Mouse (Mus musculus): Measurements from ENCODE around the gene Aqp11. TPM values are rescaled to one million over a fixed set of nuclear protein-coding genes. Genes with fewer than 3 reads are reported as not detected.

The Aqp11 gene
- polyA plus RNA-seq, 1 experiment from 2014 or later, result 26.3 TPM

DNA sequence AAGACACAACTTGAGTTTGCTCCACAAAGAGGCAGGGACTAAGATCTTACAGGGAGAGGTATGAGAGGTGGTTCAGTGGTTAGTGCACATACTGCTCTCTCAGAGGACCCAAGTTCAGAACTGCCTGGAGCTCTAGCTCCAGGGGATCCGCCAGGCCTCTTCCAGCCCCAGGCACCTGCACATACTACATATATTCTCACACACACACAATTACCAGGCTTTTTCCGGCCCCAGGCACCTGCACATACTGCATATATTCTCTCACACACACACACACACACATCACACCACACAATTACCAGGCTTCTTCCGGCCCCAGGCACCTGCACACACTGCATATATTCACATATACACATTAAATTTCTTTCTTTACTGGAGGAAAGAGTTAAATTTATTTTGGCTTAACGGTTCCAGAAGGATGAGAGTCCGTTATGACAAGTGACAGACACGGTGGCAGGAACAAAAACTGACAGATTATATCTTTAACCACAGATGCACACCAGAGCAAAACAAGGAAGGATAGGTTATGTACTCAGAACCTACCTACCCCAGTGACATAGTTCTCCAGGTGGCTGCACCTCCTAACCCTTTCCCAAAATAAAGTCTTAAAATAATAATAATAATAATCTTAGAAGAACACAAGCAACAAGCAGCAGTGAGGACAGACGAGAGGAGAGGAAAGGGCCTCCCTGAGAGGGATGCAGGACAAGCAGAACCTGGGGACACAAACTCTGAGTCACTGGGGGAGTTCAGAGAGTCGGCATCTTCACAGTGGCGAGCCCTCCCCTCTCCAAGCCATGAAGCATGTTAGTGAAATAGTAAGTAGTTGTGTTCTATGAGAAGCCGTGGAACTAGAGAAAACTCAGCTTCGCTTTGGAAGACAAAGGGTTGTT is 14.2 kb downstream of the Aqp11 start:
- ATAC-seq (replicated peaks; ENCODE audit: low FRiP score, low TSS enrichment, low read depth) (no peak), DNase-seq (ENCODE audit: low spot score) (no peak)
- H3K27me3 ChIP-seq (replicated peaks; ENCODE audit: control insufficient read depth, insufficient read depth, low read length), result no peaks in the 10 kb centered on the region
- no peak overlapping the region for H3K9ac ChIP-seq (ENCODE audit: low read length)
- H3K4me1 ChIP-seq (replicated peaks; ENCODE audit: control insufficient read depth, insufficient read depth, low read length), result no peaks in the 10 kb centered on the region
- no peak overlapping the region for H3K4me3 ChIP-seq (ENCODE audit: low read depth, low read length)
- peaks cover 38% of the 10 kb centered on the region for H3K36me3 ChIP-seq (ENCODE audit: control insufficient read depth, insufficient read depth, low read length)
- H3K27ac ChIP-seq (ENCODE audit: low read depth), result no peak overlapping the region
- WGBS, result 87% methylated on average over 11 of the region's 11 CpGs
- no peaks in the 10 kb centered on the region for H3K9me3 ChIP-seq (ENCODE audit: control insufficient read depth, low read length)
- no peak overlapping the region for H3K4me2 ChIP-seq (ENCODE audit: low read length)

DNA sequence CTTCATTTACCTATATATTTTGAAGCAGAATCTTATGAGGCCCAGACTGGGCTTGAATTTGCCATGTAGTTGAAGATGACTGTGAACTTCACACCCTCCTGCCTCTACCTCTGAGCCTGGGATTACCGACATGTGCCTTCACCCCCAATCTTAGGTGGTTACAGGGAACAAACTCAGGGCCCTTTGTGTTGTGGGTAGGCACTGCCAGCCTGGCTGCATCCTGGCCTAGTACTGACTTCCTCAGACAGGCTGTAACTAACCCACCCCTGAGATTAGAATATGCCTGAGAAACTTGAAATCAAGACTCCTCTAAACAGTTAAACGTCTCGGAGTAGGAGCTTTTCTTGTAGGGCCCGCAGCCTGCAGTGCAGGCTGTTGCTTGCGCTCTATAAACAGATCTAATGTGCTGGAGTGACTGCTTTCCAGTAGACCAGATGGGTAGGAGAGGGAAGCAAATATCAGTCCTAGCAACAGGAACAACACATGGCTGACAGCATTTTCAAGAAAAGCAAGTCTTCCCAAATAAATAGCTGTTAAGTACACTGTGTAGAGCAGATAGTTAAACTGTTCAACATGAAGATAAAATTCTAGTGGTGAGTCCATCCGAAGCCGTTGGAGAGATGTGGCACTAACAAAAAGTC is 15.7 kb downstream of the Aqp11 start:
- WGBS, result 89% methylated on average over 7 of the region's 7 CpGs
- no peaks in the 10 kb centered on the region for H3K4me1 ChIP-seq (replicated peaks; ENCODE audit: control insufficient read depth, insufficient read depth, low read length)
- no peaks in the 10 kb centered on the region for H3K27me3 ChIP-seq (replicated peaks; ENCODE audit: control insufficient read depth, insufficient read depth, low read length)
- no peak overlapping the region for H3K4me3 ChIP-seq (ENCODE audit: low read depth, low read length)
- H3K27ac ChIP-seq (ENCODE audit: low read depth), result no peak overlapping the region
- DNase-seq (ENCODE audit: low spot score) (no peak), ATAC-seq (replicated peaks; ENCODE audit: low FRiP score, low TSS enrichment, low read depth) (no peak)
- no peaks in the 10 kb centered on the region for H3K9me3 ChIP-seq (ENCODE audit: control insufficient read depth, low read length)
- no peak overlapping the region for H3K9ac ChIP-seq (ENCODE audit: low read length)
- H3K4me2 ChIP-seq (ENCODE audit: low read length), result no peak overlapping the region
- H3K36me3 ChIP-seq (ENCODE audit: control insufficient read depth, insufficient read depth, low read length), result peaks cover 53% of the 10 kb centered on the region

DNA sequence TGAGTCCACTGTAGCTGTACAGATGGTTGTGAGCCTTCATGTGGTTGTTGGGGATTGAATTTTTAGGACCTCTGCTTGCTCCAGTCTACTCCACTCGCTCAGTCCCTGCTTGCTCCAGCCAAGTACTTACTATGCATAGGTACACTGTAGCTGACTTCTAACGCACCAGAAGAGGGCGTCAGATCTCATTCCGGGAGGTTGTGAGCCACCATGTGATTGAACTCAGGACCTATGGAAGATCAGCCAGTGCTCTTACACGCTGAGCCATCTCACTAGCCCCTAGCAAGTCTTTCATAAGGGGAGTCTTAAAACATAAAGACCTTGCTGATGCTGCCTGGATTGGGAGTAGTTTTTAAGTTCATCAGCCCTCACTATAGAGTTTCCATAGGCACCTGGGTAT is 18.0 kb downstream of the Aqp11 start:
- no peak for ATAC-seq (replicated peaks; ENCODE audit: low FRiP score, low TSS enrichment, low read depth)
- H3K36me3 ChIP-seq (ENCODE audit: control insufficient read depth, insufficient read depth, low read length), result peaks cover 66% of the 10 kb centered on the region

DNA sequence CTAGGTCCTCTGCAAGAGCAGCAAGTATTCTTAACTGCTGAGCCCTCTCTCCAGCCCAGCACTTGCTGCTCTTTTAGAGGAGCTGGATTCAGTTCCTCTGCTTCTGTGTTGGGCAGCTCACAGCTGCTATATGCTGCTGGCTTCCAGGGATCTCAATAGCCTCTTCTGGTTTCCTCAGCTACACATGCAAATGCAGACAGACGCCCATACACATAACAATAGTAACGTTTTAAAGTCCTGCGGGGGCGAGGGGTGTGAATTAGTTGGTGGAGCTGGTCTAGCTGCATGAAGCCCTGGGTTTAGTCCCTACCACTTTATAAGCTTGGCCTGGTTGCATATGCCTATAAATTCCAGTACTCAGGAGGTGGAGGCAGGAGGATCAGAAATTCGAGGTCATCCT is 19.0 kb downstream of the Aqp11 start:
- no peak for ATAC-seq (replicated peaks; ENCODE audit: low FRiP score, low TSS enrichment, low read depth)
- no peaks in the 10 kb centered on the region for H3K9me3 ChIP-seq (ENCODE audit: control insufficient read depth, low read length)
- no peak for DNase-seq (ENCODE audit: low spot score)
- H3K4me1 ChIP-seq (replicated peaks; ENCODE audit: control insufficient read depth, insufficient read depth, low read length), result no peaks in the 10 kb centered on the region
- H3K36me3 ChIP-seq (ENCODE audit: control insufficient read depth, insufficient read depth, low read length), result peaks cover 75% of the 10 kb centered on the region
- H3K4me3 ChIP-seq (ENCODE audit: low read depth, low read length), result no peak overlapping the region
- H3K4me2 ChIP-seq (ENCODE audit: low read length), result no peak overlapping the region
- no peak overlapping the region for H3K9ac ChIP-seq (ENCODE audit: low read length)
- 83% methylated on average over 5 of the region's 5 CpGs for WGBS
- no peak overlapping the region for H3K27ac ChIP-seq (ENCODE audit: low read depth)
- no peaks in the 10 kb centered on the region for H3K27me3 ChIP-seq (replicated peaks; ENCODE audit: control insufficient read depth, insufficient read depth, low read length)

More for the DNA sequence above, 18.0 kb downstream of the Aqp11 start:
- H3K9ac ChIP-seq (ENCODE audit: low read length), result no peak overlapping the region
- H3K27me3 ChIP-seq (replicated peaks; ENCODE audit: control insufficient read depth, insufficient read depth, low read length), result no peaks in the 10 kb centered on the region
- no peak overlapping the region for H3K4me2 ChIP-seq (ENCODE audit: low read length)
- WGBS, result 84% methylated on average over 5 of the region's 5 CpGs
- no peaks in the 10 kb centered on the region for H3K4me1 ChIP-seq (replicated peaks; ENCODE audit: control insufficient read depth, insufficient read depth, low read length)
- H3K4me3 ChIP-seq (ENCODE audit: low read depth, low read length), result no peak overlapping the region
- no peak for DNase-seq (ENCODE audit: low spot score)
- H3K9me3 ChIP-seq (ENCODE audit: control insufficient read depth, low read length), result no peaks in the 10 kb centered on the region
- H3K27ac ChIP-seq (ENCODE audit: low read depth), result no peak overlapping the region

DNA sequence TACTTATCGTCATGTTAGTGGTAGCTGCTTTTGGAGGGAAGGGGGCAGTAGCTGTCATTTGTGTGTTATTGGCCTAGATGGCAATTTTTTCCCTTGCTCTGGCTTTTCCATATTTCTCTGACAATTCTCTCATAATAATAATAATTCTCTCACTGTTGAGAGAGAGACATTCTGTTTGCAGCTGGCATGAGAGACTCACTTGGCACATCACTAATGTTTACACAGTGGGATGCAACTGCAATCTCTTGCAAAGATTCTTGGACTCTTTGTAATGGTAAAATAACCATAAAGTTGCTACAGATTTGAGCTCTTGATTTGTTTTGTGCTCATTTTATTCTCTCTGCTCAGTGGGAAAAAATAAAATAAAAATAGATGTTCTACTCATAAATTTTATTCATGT is 20.8 kb downstream of the Aqp11 start:
- Histone ChIP-seq H3K27me3 (replicated peaks; ENCODE audit: control insufficient read depth, insufficient read depth, low read length) (no peaks in the 10 kb centered on the region), H3K9me3 (ENCODE audit: control insufficient read depth, low read length) (no peaks in the 10 kb centered on the region), H3K4me1 (replicated peaks; ENCODE audit: control insufficient read depth, insufficient read depth, low read length) (no peaks in the 10 kb centered on the region), H3K9ac (ENCODE audit: low read length) (no peak overlapping the region), H3K36me3 (ENCODE audit: control insufficient read depth, insufficient read depth, low read length) (peaks cover 81% of the 10 kb centered on the region), H3K4me2 (ENCODE audit: low read length) (no peak overlapping the region), H3K27ac (ENCODE audit: low read depth) (no peak overlapping the region), H3K4me3 (ENCODE audit: low read depth, low read length) (no peak overlapping the region)
- DNase-seq (ENCODE audit: low spot score) (no peak), ATAC-seq (replicated peaks; ENCODE audit: low FRiP score, low TSS enrichment, low read depth) (no peak)
- 93% methylated on average over 1 of the region's 1 CpGs for WGBS

DNA sequence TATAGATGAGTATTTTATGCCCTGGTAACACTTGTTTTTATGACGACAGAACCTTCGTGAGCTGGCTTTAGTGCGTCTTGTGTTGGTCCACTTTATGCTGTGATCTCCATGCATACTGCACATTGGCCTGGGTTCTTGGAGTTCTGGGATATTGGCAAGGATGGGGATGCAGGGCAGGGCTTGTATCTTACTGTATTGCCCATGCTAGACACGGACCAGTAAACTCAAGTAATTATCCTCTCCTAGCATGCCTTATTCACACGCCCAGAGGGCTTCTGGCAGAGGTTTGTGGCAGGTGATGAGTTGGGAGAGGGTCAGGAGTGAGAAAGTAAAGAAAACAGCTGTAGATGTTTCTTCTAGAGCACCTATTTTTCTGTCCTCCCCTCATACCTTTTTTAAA is 23.4 kb downstream of the Aqp11 start:
- H3K4me3 ChIP-seq (ENCODE audit: low read depth, low read length), result no peak overlapping the region
- H3K9me3 ChIP-seq (ENCODE audit: control insufficient read depth, low read length), result no peaks in the 10 kb centered on the region
- DNase-seq (ENCODE audit: low spot score) (no peak), ATAC-seq (replicated peaks; ENCODE audit: low FRiP score, low TSS enrichment, low read depth) (no peak)
- no peak overlapping the region for H3K9ac ChIP-seq (ENCODE audit: low read length)
- H3K27ac ChIP-seq (ENCODE audit: low read depth), result no peak overlapping the region
- peaks cover 84% of the 10 kb centered on the region for H3K36me3 ChIP-seq (ENCODE audit: control insufficient read depth, insufficient read depth, low read length)
- no peak overlapping the region for H3K4me2 ChIP-seq (ENCODE audit: low read length)
- 95% methylated on average over 5 of the region's 5 CpGs for WGBS
- no peaks in the 10 kb centered on the region for H3K27me3 ChIP-seq (replicated peaks; ENCODE audit: control insufficient read depth, insufficient read depth, low read length)
- H3K4me1 ChIP-seq (replicated peaks; ENCODE audit: control insufficient read depth, insufficient read depth, low read length), result no peaks in the 10 kb centered on the region

DNA sequence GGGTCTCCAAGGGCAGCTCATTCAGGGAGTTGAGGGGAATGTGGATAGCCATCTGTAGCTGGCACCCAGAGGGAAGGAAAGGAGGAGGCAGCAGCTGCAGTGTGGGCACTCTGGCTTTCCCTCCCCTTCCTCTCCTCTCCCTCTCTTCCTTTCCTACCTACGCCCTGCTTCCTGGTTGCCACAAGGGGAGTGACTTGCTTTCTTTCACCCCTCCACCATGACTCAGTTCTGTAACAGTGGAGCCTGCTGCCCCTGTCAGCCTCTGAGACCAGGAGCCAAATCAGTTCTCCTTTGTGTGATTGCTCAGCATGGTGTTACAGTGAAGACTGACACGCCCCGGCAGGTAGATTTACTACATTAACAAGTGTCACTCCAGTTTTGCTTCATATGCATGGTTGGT is 28.9 kb downstream of the Aqp11 start:
- WGBS, result 94% methylated on average over 3 of the region's 3 CpGs
- no peak for DNase-seq (ENCODE audit: low spot score)
- Histone ChIP-seq H3K36me3 (ENCODE audit: control insufficient read depth, insufficient read depth, low read length) (peaks cover 44% of the 10 kb centered on the region), H3K4me3 (ENCODE audit: low read depth, low read length) (no peak overlapping the region), H3K9me3 (ENCODE audit: control insufficient read depth, low read length) (no peaks in the 10 kb centered on the region), H3K27ac (ENCODE audit: low read depth) (no peak overlapping the region), H3K4me2 (ENCODE audit: low read length) (no peak overlapping the region), H3K4me1 (replicated peaks; ENCODE audit: control insufficient read depth, insufficient read depth, low read length) (no peaks in the 10 kb centered on the region), H3K27me3 (replicated peaks; ENCODE audit: control insufficient read depth, insufficient read depth, low read length) (no peaks in the 10 kb centered on the region), H3K9ac (ENCODE audit: low read length) (no peak overlapping the region)
- ATAC-seq (replicated peaks; ENCODE audit: low FRiP score, low TSS enrichment, low read depth), result no peak

DNA sequence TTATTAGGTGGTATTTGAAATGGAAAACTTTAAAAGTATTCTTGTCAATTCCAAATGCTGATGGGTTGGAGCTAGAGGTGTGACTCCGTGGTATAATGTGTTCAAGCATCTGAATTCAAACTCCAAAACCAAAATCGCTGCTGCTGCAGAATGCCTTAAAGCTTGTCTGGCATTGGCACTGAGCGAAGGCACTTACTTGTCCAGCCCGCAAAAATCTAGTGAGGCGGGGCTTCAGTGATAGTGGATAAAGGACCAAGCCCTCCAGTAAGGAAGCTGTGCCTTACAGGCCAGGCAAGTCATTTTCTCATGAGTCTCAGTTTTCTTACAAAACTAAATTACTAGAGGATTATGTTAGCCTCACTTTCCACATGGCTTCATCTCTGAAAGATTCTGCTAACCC is 30.3 kb downstream of the Aqp11 start:
- Histone ChIP-seq H3K36me3 (ENCODE audit: control insufficient read depth, insufficient read depth, low read length) (peaks cover 33% of the 10 kb centered on the region), H3K9ac (ENCODE audit: low read length) (no peak overlapping the region), H3K9me3 (ENCODE audit: control insufficient read depth, low read length) (no peaks in the 10 kb centered on the region), H3K27me3 (replicated peaks; ENCODE audit: control insufficient read depth, insufficient read depth, low read length) (no peaks in the 10 kb centered on the region), H3K4me2 (ENCODE audit: low read length) (no peak overlapping the region), H3K4me1 (replicated peaks; ENCODE audit: control insufficient read depth, insufficient read depth, low read length) (no peaks in the 10 kb centered on the region), H3K27ac (ENCODE audit: low read depth) (no peak overlapping the region), H3K4me3 (ENCODE audit: low read depth, low read length) (no peak overlapping the region)
- WGBS, result 87% methylated on average over 5 of the region's 5 CpGs
- ATAC-seq (replicated peaks; ENCODE audit: low FRiP score, low TSS enrichment, low read depth) (no peak), DNase-seq (ENCODE audit: low spot score) (no peak)

DNA sequence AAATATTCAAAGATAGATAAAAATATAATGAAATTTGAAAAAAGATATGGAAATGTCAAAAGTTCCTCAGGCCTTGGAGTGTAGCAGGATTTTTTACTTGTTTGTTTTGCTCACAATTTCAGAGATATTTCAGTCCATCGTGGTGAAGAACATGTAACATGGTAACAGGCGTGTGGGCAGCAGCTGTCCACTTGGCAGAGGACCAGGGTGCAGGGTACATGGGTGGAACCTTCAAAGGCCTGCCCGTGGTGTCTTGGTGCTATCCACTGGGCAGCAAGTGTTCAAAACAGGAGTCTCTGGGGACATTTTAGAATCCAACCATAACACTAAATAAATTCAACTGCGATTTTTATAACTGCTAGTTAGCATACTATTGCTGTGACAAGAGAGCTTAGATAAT is 31.0 kb downstream of the Aqp11 start:
- no peak for ATAC-seq (replicated peaks; ENCODE audit: low FRiP score, low TSS enrichment, low read depth)

More for the DNA sequence above, 31.0 kb downstream of the Aqp11 start:
- H3K4me1 ChIP-seq (replicated peaks; ENCODE audit: control insufficient read depth, insufficient read depth, low read length), result no peaks in the 10 kb centered on the region
- peaks cover 26% of the 10 kb centered on the region for H3K36me3 ChIP-seq (ENCODE audit: control insufficient read depth, insufficient read depth, low read length)
- H3K4me3 ChIP-seq (ENCODE audit: low read depth, low read length), result no peak overlapping the region
- H3K9ac ChIP-seq (ENCODE audit: low read length), result no peak overlapping the region
- no peak overlapping the region for H3K4me2 ChIP-seq (ENCODE audit: low read length)
- H3K27ac ChIP-seq (ENCODE audit: low read depth), result no peak overlapping the region
- DNase-seq (ENCODE audit: low spot score), result no peak
- no peaks in the 10 kb centered on the region for H3K27me3 ChIP-seq (replicated peaks; ENCODE audit: control insufficient read depth, insufficient read depth, low read length)
- no peaks in the 10 kb centered on the region for H3K9me3 ChIP-seq (ENCODE audit: control insufficient read depth, low read length)
- WGBS, result 87% methylated on average over 4 of the region's 4 CpGs
